8 mouse cellular contexts compared by ENCODE assay signal in the genomic region with DNA sequence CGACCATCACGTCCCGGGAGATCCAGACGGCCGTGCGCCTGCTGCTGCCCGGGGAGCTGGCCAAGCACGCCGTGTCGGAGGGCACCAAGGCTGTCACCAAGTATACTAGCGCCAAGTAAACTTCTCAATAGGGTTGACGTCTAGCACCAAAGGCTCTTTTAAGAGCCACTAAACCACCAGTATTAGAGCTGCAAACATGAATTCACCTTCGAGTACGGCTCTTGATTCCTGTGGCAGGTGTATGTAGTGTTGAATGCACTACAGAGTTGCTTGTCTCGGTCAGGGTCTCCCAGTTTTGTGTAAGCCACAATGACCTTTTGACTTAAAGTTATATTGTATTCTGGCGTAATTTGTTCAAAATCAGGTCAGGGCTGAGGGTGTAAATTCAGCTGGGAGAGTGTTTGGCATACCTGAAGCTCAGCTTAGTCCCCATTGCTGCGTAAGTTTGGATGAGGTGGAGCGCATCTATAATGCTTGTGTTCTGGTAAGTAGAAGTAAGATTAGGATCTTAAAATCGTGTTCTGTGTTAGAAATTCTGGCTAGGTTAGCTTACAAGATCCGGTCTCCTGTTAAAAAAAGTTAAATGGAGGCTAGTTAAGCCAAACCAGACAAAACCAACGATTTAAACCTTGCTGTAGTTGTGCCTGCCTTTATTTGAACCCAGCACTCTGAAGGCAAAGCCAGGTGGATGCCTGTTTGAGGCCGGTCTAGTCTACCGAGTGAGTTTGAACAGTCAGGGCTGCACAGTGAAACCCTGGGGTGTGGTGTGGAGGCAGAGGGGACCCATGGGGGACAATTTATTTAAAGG. TPM values are rescaled to one million over a fixed set of nuclear protein-coding genes. Genes with fewer than 3 reads are reported as not detected.
DNase-seq lines count a peak whose midpoint lies in the region; ATAC-seq and TF ChIP-seq lines count a peak whose summit lies in the region.

No protein-coding gene starts in this region.

- no peaks in the 10 kb centered on the region for H3K36me3 ChIP-seq in lung, postnatal 0 days (ENCODE audit: insufficient read depth, low read length)
- no peaks in the 10 kb centered on the region for H3K36me3 ChIP-seq in hindbrain, embryonic 13.5 days
- no peaks in the 10 kb centered on the region for H3K36me3 ChIP-seq in midbrain, embryonic 13.5 days

- DNase-seq in lung, postnatal 0 days (ENCODE audit: low spot score) = no peak
- no peak for DNase-seq in lung, postnatal 14 days
- no peak for DNase-seq in frontal cortex, postnatal 36 days (ENCODE audit: low spot score in 2 of 2)
- no peak for DNase-seq in natural killer cell, adult 2 months (ENCODE audit: low spot score in 2 of 2)
- no peak for DNase-seq in adrenal gland, postnatal 25 days

- H3K27me3 ChIP-seq in lung, postnatal 0 days (replicated peaks; ENCODE audit: insufficient read depth, low read length) = no peaks in the 10 kb centered on the region
- H3K27me3 ChIP-seq in hindbrain, embryonic 13.5 days = no peaks in the 10 kb centered on the region
- no peaks in the 10 kb centered on the region for H3K27me3 ChIP-seq in midbrain, embryonic 13.5 days

- H3K9ac ChIP-seq in lung, postnatal 0 days (replicated peaks; ENCODE audit: low read depth) = no peak overlapping the region
- peak overlapping the region; percentile 62; the same call in 1 of the 2 replicates for H3K9ac ChIP-seq in hindbrain, embryonic 13.5 days
- H3K9ac ChIP-seq in midbrain, embryonic 13.5 days (replicated peaks) = peak overlapping the region; percentile 57

- peaks cover 8% of the 10 kb centered on the region; the same call in 1 of the 2 replicates for H3K4me1 ChIP-seq in lung, postnatal 0 days (ENCODE audit: insufficient read depth, low read depth, low read length)
- H3K4me1 ChIP-seq in brown adipose tissue, adult 24 weeks (ENCODE audit: control insufficient read depth, insufficient read depth, insufficient read length, low read length) = peaks cover 3% of the 10 kb centered on the region; the same call in 1 of the 2 replicates
- H3K4me1 ChIP-seq in hindbrain, embryonic 13.5 days (replicated peaks) = peaks cover 25% of the 10 kb centered on the region
- H3K4me1 ChIP-seq in midbrain, embryonic 13.5 days (replicated peaks) = peaks cover 31% of the 10 kb centered on the region

- ATAC-seq in lung, postnatal 0 days = peak; percentile 12; the same call in 1 of the 2 replicates
- peak; percentile 25; the same call in 1 of the 2 replicates for ATAC-seq in hindbrain, embryonic 13.5 days (ENCODE audit: low FRiP score)
- ATAC-seq in midbrain, embryonic 13.5 days = peak; percentile 27; the same call in 1 of the 2 replicates

- peak overlapping the region; percentile 15 for H3K4me3 ChIP-seq in lung, postnatal 0 days (ENCODE audit: low read depth, low read length)
- peak overlapping the region; percentile 34 for H3K4me3 ChIP-seq in brown adipose tissue, adult 24 weeks (ENCODE audit: insufficient read depth, low read depth, low read length)
- peak overlapping the region; percentile 42 for H3K4me3 ChIP-seq in hindbrain, embryonic 13.5 days
- H3K4me3 ChIP-seq in midbrain, embryonic 13.5 days (replicated peaks) = peak overlapping the region; percentile 43

- no peak for TF ChIP-seq EP300 in lung, postnatal 0 days (IDR thresholded peaks at IDR 0.05)

- TF ChIP-seq CTCF in lung, postnatal 0 days (IDR thresholded peaks at IDR 0.05) = no peak

- WGBS in lung, postnatal 0 days = 3% methylated on average over 17 of the region's 23 CpGs
- 3% methylated on average over 23 of the region's 23 CpGs for WGBS in hindbrain, embryonic 13.5 days
- WGBS in midbrain, embryonic 13.5 days = 2% methylated on average over 22 of the region's 23 CpGs

- no peak overlapping the region for H3K27ac ChIP-seq in lung, postnatal 0 days (ENCODE audit: low read length)
- no peak overlapping the region for H3K27ac ChIP-seq in brown adipose tissue, adult 24 weeks (replicated peaks; ENCODE audit: low read depth, low read length)
- H3K27ac ChIP-seq in hindbrain, embryonic 13.5 days = peak overlapping the region; percentile 77; the same call in 1 of the 2 replicates
- H3K27ac ChIP-seq in midbrain, embryonic 13.5 days = peak overlapping the region; percentile 75

- H3K9me3 ChIP-seq in lung, postnatal 0 days (ENCODE audit: low read length) = no peaks in the 10 kb centered on the region
- no peaks in the 10 kb centered on the region for H3K9me3 ChIP-seq in hindbrain, embryonic 13.5 days
- no peaks in the 10 kb centered on the region for H3K9me3 ChIP-seq in midbrain, embryonic 13.5 days

- H3K4me2 ChIP-seq in lung, postnatal 0 days (replicated peaks; ENCODE audit: low read depth, low read length) = peak overlapping the region; percentile 53
- H3K4me2 ChIP-seq in hindbrain, embryonic 13.5 days = peak overlapping the region; percentile 70
- peak overlapping the region; percentile 70 for H3K4me2 ChIP-seq in midbrain, embryonic 13.5 days (replicated peaks)

RNA-seq across cellular contexts. Expression of a gene that starts 0.7 kb away (rescaled TPM):
- 0.45 and 0.81 TPM in 2 replicates for polyA plus RNA-seq in lung, postnatal 0 days (2015; fragmentation: Nextera tagmentation; extraction: Ambion mirVana)
- not detected in 2 replicates for polyA plus RNA-seq in brown adipose tissue, adult 24 weeks (2012; ENCODE audit: insufficient read depth, insufficient read length, missing spikeins)
- polyA plus RNA-seq in hindbrain, embryonic 13.5 days (2015; fragmentation: Nextera tagmentation; extraction: Ambion mirVana) = 0.84 and 3.1 TPM in 2 replicates
- 4.0 and 5.5 TPM in 2 replicates for polyA plus RNA-seq in midbrain, embryonic 13.5 days (2015; fragmentation: Nextera tagmentation; extraction: Ambion mirVana)
- 121 and 135 TPM in 2 replicates for total RNA-seq in adrenal gland, postnatal 25 days (2021)

RNA-seq across cellular contexts. Expression of a gene that starts 1.0 kb away (rescaled TPM):
- 4.2 and 5.2 TPM in 2 replicates for polyA plus RNA-seq in lung, postnatal 0 days (2015; fragmentation: Nextera tagmentation; extraction: Ambion mirVana)
- polyA plus RNA-seq in brown adipose tissue, adult 24 weeks (2012; ENCODE audit: insufficient read depth, insufficient read length, missing spikeins) = not detected in 2 replicates
- polyA plus RNA-seq in hindbrain, embryonic 13.5 days (2015; fragmentation: Nextera tagmentation; extraction: Ambion mirVana) = 1.9 TPM in 1 of 2 replicates, not detected in the other
- 6.2 TPM in 1 of 2 replicates, not detected in the other for polyA plus RNA-seq in midbrain, embryonic 13.5 days (2015; fragmentation: Nextera tagmentation; extraction: Ambion mirVana)
- 30.0 and 61.8 TPM in 2 replicates for total RNA-seq in adrenal gland, postnatal 25 days (2021)

RNA-seq across cellular contexts. Expression of a gene that starts 4.8 kb away (rescaled TPM):
- polyA plus RNA-seq in lung, postnatal 0 days (2015; fragmentation: Nextera tagmentation; extraction: Ambion mirVana) = 4.1 and 4.6 TPM in 2 replicates
- polyA plus RNA-seq in brown adipose tissue, adult 24 weeks (2012; ENCODE audit: insufficient read depth, insufficient read length, missing spikeins) = 1.9 and 6.6 TPM in 2 replicates
- 12.2 and 12.9 TPM in 2 replicates for polyA plus RNA-seq in hindbrain, embryonic 13.5 days (2015; fragmentation: Nextera tagmentation; extraction: Ambion mirVana)
- polyA plus RNA-seq in midbrain, embryonic 13.5 days (2015; fragmentation: Nextera tagmentation; extraction: Ambion mirVana) = 18.1 and 20.1 TPM in 2 replicates
- 82.8 and 97.8 TPM in 2 replicates for total RNA-seq in adrenal gland, postnatal 25 days (2021)

RNA-seq across cellular contexts. Expression of a gene that starts 6.4 kb away (rescaled TPM):
- 2.7 TPM in 1 of 2 replicates, not detected in the other for polyA plus RNA-seq in lung, postnatal 0 days (2015; fragmentation: Nextera tagmentation; extraction: Ambion mirVana)
- not detected in 2 replicates for polyA plus RNA-seq in brown adipose tissue, adult 24 weeks (2012; ENCODE audit: insufficient read depth, insufficient read length, missing spikeins)
- polyA plus RNA-seq in hindbrain, embryonic 13.5 days (2015; fragmentation: Nextera tagmentation; extraction: Ambion mirVana) = 11.9 and 17.6 TPM in 2 replicates
- 17.7 and 21.2 TPM in 2 replicates for polyA plus RNA-seq in midbrain, embryonic 13.5 days (2015; fragmentation: Nextera tagmentation; extraction: Ambion mirVana)
- 50.6 and 64.7 TPM in 2 replicates for total RNA-seq in adrenal gland, postnatal 25 days (2021)

RNA-seq across cellular contexts. Expression of a gene that starts 6.7 kb away (rescaled TPM):
- 1.0 and 1.5 TPM in 2 replicates for polyA plus RNA-seq in lung, postnatal 0 days (2015; fragmentation: Nextera tagmentation; extraction: Ambion mirVana)
- not detected in 2 replicates for polyA plus RNA-seq in brown adipose tissue, adult 24 weeks (2012; ENCODE audit: insufficient read depth, insufficient read length, missing spikeins)
- 1.8 and 5.0 TPM in 2 replicates for polyA plus RNA-seq in hindbrain, embryonic 13.5 days (2015; fragmentation: Nextera tagmentation; extraction: Ambion mirVana)
- polyA plus RNA-seq in midbrain, embryonic 13.5 days (2015; fragmentation: Nextera tagmentation; extraction: Ambion mirVana) = 7.6 and 8.3 TPM in 2 replicates
- total RNA-seq in adrenal gland, postnatal 25 days (2021) = 57.9 and 61.1 TPM in 2 replicates

Comparison
In these comparisons a context has a peak if more than half of its experiments do, and no peak if none do; other contexts are left out.
1. H3K27ac ChIP-seq: peak in hindbrain, embryonic 13.5 days (single experiment) and midbrain, embryonic 13.5 days (single experiment); none in lung, postnatal 0 days (single experiment) and brown adipose tissue, adult 24 weeks (single experiment).
2. Peak in every context shown above with its lines, with median percentiles within 50 percentile points of each other: ATAC-seq, H3K4me2 ChIP-seq and H3K4me3 ChIP-seq.